Mouse (Mus musculus) adrenal gland (tissue): Measurements from ENCODE around the gene Eda2r.

Source experiments
- intact Hi-C: fragments of 180-260 bp; cut with DNase I; formaldehyde crosslinking; loops from one replicate; pipeline ENCODE4 v1.15.1; 2025
- long read RNA-seq, 2 experiments: library from polyadenylated mRNA; unstranded; transcript quantifications; one replicate each; pipeline ENCODE4 v2.0.0; 2020; ENCODE audit warnings: borderline replicate concordance in 1 of 2; ENCODE audit not compliant: insufficient replicate concordance in 1 of 2

The Eda2r gene
- long read RNA-seq, experiment 1 = 0 reads
- long read RNA-seq, experiment 2, partial matches to known transcripts = 0 of 3 reads
- long read RNA-seq, experiment 2, other reads (novel, unspliced or antisense) = 1 of 3 reads

- intact Hi-C loops = no loop called here
Measured at GRCm38 (mm10) chrX:97377065-97377421, at the start of gene Eda2r. Gene Eda2r, minus strand, starts transcription at chrX:97377216.

- intact Hi-C loops = no loop called here
Measured at GRCm38 (mm10) chrX:97397872-97398271, 20.9 kb upstream of the Eda2r start.

GRCm38 (mm10) chrX:97378076-97378475, 1.1 kb upstream of the Eda2r start:
- intact Hi-C loops = no loop called here

- intact Hi-C loops = no loop called here
Measured at GRCm38 (mm10) chrX:97376321-97377064, 523 bp downstream of the Eda2r start.

GRCm38 (mm10) chrX:97372826-97373225, 4.2 kb downstream of the Eda2r start:
- intact Hi-C loops = no loop called here

- intact Hi-C loops = no loop called here
Measured at GRCm38 (mm10) chrX:97369206-97369605, 7.8 kb downstream of the Eda2r start.

- intact Hi-C loops = no loop called here
Measured at GRCm38 (mm10) chrX:97368741-97369140, 8.3 kb downstream of the Eda2r start.

GRCm38 (mm10) chrX:97360919-97361318, 16.1 kb downstream of the Eda2r start:
- intact Hi-C loops = no loop called here

- intact Hi-C loops = no loop called here
Measured at GRCm38 (mm10) chrX:97327891-97328290, 49.1 kb downstream of the Eda2r start.
